Mouse (Mus musculus): ENCODE data around the gene Mcfd2.
"Not testable (repeated sequence)": the region's sequence is repeated elsewhere in the genome, so short reads cannot be mapped to it uniquely, and the experiment has no call there.

Gene Mcfd2

DNA sequence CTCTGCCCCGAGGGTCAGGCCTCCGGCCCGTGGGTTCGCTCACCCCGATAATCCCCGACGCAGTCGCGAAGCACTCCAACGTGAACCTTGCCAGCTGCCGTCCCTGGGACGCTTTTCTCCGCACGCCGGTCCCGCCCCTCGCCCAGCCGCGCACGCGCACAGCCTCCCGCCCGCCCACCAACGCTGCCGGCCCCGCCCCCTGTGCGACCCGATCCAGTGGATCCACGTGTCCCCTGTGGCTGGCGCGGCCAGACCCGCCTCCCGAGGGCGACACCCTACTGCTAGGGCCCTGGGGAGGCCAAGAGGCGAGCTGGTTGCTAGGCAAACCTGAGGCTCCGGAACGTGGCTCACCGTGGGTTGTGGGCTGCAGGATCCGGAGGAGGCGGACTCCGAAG is at the start of gene Mcfd2:
Gene Mcfd2 (minus strand): TSS at position 144 of the 395 bp plus-strand sequence.
- peak; percentile 84 to 90 for DNase-seq (ENCODE audit: low spot score in 2 of 2)

GRCm38 (mm10) chr17:87315021-87315531 is 49.3 kb upstream of the Mcfd2 start:
- peak; percentile 77 to 89 for DNase-seq (ENCODE audit: low spot score in 2 of 2)

DNA sequence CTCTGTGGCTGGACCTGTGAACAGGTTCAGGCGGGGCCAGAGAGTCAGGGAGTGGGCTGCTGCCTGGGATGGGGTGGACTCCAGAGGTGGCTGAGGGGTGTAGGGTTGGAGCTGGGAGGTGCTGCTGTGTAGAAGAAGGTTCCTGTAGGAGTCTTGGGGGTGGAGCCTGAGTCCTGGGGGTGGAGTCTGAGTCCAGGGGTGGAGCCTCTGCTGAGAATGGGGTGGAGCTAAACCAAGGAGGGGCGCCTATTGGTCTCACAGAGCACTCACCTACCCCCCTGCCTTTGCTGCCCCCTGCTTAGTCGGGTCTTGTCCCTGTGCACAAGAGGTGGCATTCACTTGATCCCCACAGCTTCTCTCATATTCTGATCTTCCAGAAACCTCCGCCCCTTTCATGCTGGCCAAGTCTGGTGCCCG is 48.8 kb upstream of the Mcfd2 start:
- DNase-seq (ENCODE audit: low spot score in 2 of 2), result no peak

GRCm38 (mm10) chr17:87314121-87314520 is 48.4 kb upstream of the Mcfd2 start:
- no peak for DNase-seq (ENCODE audit: low spot score in 2 of 2)

DNA sequence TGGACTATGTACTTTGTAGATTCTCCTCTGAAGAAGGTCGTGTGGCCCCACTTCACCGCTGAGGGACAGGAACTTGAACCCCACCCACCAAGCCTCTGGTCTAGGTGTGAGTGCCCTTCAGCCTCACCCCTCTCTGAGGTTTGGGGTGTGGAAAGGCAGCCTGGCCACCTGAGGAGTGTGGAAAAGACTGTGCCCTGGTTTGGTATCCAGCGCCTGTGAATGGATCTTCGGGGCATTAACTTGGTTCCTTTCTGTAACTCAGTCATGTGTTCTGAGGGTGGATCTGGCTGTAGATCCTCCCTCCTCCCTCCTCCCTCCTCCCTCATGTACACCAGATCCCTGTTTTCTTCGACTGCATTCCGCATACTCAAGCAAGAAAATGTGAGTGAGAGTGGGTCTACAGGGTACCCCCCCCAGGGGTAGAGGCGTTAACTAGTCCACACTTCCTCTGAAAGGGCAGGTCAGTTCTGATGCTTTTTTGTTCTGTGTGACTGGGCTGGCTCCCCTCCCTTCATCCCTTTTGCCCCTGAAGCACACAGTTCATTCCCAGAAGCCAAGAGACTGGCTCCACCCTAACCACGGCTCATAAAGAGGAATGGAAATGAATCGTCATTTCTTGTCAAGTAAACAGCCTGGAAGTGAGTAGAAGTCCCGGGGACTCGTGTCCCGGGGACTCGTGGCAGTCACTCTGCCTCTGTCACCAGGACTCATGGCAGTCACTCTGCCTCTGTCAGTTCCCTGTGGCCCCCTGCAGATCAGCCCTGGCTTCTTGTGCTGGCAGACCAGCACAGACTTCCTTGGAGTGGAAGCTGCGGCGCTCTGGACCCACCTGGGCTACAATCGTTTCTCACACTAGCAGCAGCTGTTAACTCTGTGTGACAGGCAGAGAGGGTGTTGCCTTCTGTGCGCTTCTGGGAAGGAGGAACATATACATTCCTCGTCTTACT is 47.5 kb upstream of the Mcfd2 start:
- DNase-seq (ENCODE audit: low spot score in 2 of 2), result no peak

DNA sequence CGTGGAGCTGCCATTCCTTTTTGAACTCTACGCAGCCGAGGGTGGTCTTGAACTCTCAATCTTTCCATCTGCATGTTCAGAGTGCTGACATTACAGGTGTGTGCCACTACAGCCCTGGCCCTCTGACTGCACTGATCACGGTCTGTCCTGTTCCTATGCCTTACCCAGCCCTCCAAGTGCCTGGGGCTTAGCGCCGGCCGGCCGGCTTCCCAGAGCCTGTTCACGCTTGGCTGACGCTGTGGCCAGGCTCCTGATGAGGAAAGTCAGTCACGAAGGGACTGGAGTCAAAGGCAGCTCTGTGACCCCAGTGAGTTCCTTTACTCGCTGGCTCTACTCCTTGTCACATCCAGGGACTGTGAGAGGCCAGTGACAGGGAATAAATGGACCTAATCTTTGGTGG is 46.6 kb upstream of the Mcfd2 start:
- DNase-seq (ENCODE audit: low spot score in 2 of 2), result no peak

GRCm38 (mm10) chr17:87310497-87310896 is 44.8 kb upstream of the Mcfd2 start:
- no peak for DNase-seq (ENCODE audit: low spot score in 2 of 2)

DNA sequence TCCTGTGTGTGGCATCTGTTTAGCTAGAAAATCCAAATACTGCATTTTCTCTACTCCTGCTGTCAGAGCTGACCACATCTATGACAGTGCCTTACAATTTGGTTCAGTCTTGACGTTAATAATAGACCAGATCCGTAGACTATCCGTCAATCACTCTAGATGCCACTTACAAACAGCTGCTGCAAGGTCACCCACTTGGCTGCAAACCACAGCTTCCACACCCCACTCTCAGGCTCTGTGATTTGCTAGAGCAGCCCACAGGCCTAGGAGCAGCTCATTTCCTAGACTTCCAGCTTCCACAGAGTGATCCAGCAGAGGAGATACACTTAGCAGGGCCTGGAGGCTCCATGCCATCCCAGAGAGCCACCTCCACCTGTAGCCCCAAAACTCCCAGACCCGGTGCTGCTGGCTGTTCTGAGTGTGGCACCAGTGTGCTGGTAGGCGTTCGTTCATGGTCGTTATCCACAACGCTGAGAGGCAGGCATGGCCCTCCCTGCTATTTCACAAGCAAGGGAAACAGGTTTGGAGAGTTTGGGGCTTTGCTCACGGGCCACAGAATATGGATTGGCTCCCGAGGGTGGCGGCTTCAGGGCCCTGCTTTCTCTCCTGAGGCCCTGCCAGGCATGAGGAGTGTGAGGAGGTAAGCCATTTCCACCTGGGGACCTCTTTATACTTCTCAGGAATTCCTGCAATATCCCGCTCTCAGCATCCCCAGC is 43.5 kb upstream of the Mcfd2 start:
- no peak for DNase-seq (ENCODE audit: low spot score in 2 of 2)

DNA sequence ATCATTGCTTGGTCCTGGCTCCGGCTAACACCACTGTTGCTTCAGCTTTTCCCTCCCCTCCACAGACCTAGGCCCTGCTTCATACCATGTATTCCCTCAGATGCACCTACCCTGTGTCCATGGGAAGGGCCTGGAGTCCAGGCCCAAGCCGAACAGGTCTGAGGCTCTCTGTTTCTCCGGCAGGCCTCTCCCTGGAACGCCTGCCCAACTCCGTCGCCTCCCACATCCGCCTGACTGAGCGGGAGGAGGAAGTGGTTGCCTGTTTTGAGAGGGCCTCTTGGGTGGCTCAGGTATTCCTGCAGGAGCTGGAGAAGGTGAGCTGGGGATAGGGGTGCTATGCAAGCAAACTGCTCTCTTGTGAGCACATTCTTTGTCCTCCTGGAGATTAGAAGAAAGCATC is 41.0 kb upstream of the Mcfd2 start:
- no peak for DNase-seq (ENCODE audit: low spot score in 2 of 2)

- DNase-seq (ENCODE audit: low spot score in 2 of 2), result no peak
Measured at GRCm38 (mm10) chr17:87305065-87305464, 39.3 kb upstream of the Mcfd2 start.

DNA sequence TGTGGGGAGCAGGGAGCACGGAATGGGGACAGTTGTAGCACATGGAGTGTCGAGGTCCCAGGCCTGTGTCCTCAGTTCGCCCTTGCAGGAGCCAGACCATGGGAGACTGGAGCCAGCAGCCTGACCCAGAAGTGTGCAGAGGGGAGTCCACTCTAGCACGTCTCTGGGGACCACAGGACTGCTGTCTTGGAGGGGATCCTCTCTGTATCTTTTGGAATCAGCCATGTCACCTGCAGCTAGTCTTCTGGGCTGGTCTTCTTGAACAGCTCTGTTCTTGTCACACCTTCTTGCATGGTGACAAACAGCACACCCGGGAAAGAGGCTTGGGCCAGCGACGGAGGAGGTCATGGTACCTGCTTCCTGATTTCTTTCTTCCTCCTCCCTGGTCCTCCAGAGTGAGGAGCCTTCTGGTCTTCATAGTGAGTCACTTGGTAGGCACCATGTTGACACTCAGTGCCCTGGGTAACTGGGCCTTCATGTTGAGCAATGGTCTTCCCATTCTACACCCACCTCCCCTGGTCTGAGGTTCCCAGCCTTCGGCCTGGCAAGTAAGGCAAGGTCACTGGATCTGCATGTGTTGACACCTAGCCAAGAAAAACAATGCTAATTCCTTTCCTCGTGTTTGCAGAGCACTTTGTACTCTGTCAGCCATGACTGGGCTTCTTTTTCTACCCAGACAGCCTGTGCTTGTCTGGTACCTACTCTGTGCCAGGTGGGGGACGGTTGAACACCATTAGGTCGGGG is 38.6 kb upstream of the Mcfd2 start:
- no peak for DNase-seq (ENCODE audit: low spot score in 2 of 2)

- no peak for DNase-seq (ENCODE audit: low spot score in 2 of 2)
Measured at GRCm38 (mm10) chr17:87302014-87302794, 36.5 kb upstream of the Mcfd2 start.

DNA sequence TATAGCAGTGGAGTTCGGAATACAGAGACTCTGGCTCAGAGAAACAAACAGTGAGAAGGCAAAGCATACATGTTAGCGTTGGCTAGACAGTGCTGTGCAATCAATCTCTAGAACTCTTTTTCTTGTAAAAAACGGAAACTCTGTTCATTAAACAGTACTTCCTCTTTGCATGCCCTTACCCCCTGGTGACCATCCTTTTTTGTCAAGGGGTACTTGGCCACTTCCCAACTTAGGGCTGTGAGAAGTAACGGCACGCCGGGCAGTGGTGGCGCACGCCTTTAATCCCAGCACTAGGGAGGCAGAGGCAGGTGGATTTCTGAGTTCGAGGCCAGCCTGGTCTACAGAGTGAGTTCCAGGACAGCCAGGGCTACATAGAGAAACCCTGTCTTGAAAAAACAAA is 35.9 kb upstream of the Mcfd2 start:
- not testable (repeated sequence) for DNase-seq (ENCODE audit: low spot score in 2 of 2)

DNA sequence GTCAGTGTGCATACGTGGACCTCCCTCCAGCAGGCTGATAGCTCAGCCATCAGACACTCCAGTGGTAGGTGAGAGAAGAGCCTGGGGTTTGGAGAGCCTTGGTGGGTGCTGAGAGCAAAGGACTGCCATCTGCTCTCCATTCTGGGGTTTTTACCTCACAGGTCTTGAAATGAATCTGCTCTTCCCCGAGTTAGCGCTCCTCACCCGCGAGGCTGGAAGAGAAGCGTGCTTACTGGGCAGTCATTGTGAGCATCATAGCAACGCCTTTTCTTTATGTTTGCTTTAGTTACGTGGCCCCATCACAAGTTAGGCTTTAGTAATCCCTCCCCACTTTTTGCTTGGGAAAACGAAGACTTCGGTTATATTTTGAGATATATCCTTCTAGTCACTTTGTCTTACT is 34.6 kb upstream of the Mcfd2 start:
- no peak for DNase-seq (ENCODE audit: low spot score in 2 of 2)

DNA sequence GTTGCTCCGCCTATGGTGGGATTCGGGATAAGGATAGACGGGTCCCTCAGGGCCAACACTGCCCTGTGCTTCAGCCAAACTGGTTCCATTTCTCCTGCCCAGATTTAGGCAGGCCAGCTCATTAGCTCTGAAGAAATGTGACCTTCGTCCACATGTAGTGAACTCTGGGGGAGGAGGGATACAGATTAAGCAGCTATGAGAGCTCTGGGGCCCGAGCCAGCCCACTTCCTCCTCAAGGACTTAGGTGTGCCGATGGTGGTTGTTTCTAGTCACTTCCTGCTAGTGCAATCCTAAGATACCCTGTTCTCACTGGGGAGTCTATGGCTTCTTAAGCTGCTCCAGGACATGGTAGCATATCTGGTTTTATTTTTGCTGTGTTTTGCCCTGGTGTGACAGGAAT is 33.2 kb upstream of the Mcfd2 start:
- no peak for DNase-seq (ENCODE audit: low spot score in 2 of 2)

GRCm38 (mm10) chr17:87296701-87297100 is 31.0 kb upstream of the Mcfd2 start:
- not testable (repeated sequence) for DNase-seq (ENCODE audit: low spot score in 2 of 2)

- no peak for DNase-seq (ENCODE audit: low spot score in 2 of 2)
Measured at GRCm38 (mm10) chr17:87295738-87296137, 30.0 kb upstream of the Mcfd2 start.

- no peak for DNase-seq (ENCODE audit: low spot score in 2 of 2)
Measured at GRCm38 (mm10) chr17:87293125-87293524, 27.4 kb upstream of the Mcfd2 start.

DNA sequence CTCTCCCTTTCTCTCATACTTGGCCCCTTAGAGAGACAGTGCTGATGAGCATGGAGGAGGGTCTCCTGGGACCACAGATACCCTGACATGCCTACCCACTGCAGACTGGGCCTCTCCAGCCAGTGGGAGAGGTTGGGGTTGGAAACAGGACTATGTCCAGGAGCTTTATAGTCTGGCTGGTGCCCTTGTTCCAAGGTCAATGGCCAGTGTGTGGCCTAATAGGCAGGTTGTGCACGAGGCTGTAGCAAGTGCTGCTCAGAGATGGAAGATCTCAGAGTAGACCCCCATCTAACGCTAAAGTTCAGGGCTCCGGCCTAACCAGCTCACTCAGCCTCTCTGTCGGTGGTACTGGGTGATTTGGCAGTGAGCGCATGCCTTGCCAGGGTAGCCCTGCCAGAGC is 26.0 kb upstream of the Mcfd2 start:
- no peak for DNase-seq (ENCODE audit: low spot score in 2 of 2)

GRCm38 (mm10) chr17:87291037-87291436 is 25.3 kb upstream of the Mcfd2 start:
- no peak for DNase-seq (ENCODE audit: low spot score in 2 of 2)

- DNase-seq (ENCODE audit: low spot score in 2 of 2), result no peak
Measured at GRCm38 (mm10) chr17:87289367-87289766, 23.6 kb upstream of the Mcfd2 start.
